ENCODE assay signal across 8 mouse cellular contexts in the genomic region with DNA sequence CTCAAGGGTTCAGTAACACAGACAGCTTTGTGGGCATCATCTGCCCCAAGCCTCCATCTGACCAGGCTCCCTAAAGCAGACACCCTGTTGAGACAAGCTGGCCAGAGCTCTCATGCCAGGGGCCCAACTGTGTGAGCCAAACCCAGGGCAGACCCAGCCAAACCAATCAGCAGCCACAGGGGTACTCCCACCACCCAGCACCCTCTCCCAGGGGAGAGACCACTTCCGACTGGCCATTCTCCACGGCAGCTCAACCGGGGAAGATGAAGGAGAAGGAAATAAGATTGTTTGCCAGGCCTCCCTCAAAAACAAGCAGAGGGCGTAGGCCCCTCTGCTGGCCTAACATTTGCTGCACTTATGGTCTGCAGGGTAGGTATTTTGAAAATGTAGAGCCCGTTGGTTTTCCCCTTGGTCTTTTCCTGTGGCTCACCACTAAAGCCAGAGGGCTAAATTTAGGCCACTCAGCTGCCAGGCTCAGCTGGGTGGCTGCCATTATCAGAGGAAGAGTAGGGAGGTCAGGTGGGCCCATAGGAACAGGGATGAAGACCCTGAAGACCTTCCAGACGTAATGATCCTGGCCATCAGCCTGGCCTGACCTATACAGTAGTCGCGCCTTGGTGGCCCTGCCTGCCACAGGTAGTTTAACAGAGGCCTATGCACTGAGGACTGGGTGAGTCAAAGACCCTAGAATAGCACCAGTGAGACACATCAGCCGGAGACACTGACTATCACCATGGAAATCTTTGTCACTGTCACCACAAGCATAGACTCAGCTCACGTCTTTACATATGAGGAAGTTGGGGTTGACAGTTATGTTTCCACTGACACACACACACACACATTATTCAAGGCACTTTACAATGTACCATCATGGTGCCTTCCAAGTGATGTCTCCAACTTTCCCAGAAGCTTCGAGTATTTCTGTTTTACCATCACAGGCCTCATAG.
DNase-seq lines count a peak whose midpoint lies in the region; ATAC-seq and TF ChIP-seq lines count a peak whose summit lies in the region.
"Had no signal": no experiment of that assay in that cellular context is flagged by ENCODE, and none has a peak within 500 bp of the region (broad histone marks: within the 10 kb centered on the region; RNA-seq: fewer than 3 reads in every experiment).

No protein-coding gene starts in this region.

- H3K9me3 ChIP-seq in CH12.LX (replicated peaks; ENCODE audit: low read length) = no peaks in the 10 kb centered on the region
- H3K9me3 ChIP-seq in midbrain, embryonic 14.5 days (ENCODE audit: control insufficient read depth, low read length) = no peaks in the 10 kb centered on the region
- H3K9me3 ChIP-seq: embryonic facial prominence, embryonic 13.5 days had no signal

- DNase-seq in left cerebral cortex, postnatal 4 days = peak; percentile 62
- DNase-seq in left cerebral cortex, postnatal 14 days (ENCODE audit: low spot score in 2 of 2) = no peak
- peak; percentile 96 for DNase-seq in CH12.LX (ENCODE audit: extremely low read depth)
- peak; percentile 68 to 69 for DNase-seq in cerebellum, adult 18-20 months
- no peak for DNase-seq in midbrain, embryonic 14.5 days
- DNase-seq in gastrocnemius, adult 8-10 months (ENCODE audit: low spot score in 2 of 2) = no peak
- no peak for DNase-seq in adrenal gland, postnatal 10 days

- ATAC-seq in midbrain, embryonic 14.5 days (ENCODE audit: low FRiP score, low TSS enrichment) = no peak

- no peaks in the 10 kb centered on the region for H3K79me2 ChIP-seq in CH12.LX (replicated peaks; ENCODE audit: control insufficient read depth, extremely low read depth, insufficient read depth, poor library complexity, severe bottlenecking)

- TF ChIP-seq POLR2A in CH12.LX (IDR thresholded peaks at IDR 0.05; ENCODE audit: low read depth, low read length) = 0 out of 2 replicates have a peak, but pooled peaks have one; percentile 32

- 0 out of 2 replicates have a peak overlapping the region, but pooled peaks have one; percentile 9 for H3K9ac ChIP-seq in CH12.LX (ENCODE audit: insufficient read depth, low read depth)
- H3K9ac ChIP-seq in midbrain, embryonic 14.5 days (replicated peaks; ENCODE audit: low read length) = no peak overlapping the region
- H3K9ac ChIP-seq: embryonic facial prominence, embryonic 13.5 days had no signal

- dilution Hi-C loops in CH12.LX (cut with MboI; ENCODE audit: extremely low pct_ligation_motif_present, extremely low pct_unique_long_range_greater_than_20kb, low sequenced_read_pairs) = no loop called here

- TF ChIP-seq CTCF in CH12.LX (conservative IDR thresholded peaks at IDR 0.05 in 1 of 2, IDR thresholded peaks at IDR 0.05 in 1 of 2; ENCODE audit: low read depth in 2 of 2, low read length in 2 of 2) = peak in 1 of 2 experiments; percentile 60; a peak in 2 of 4 replicates

- WGBS in midbrain, embryonic 14.5 days = 78% methylated on average over 11 of the region's 11 CpGs

- H3K4me3 ChIP-seq in CH12.LX (replicated peaks in 1 of 3; ENCODE audit: low read depth in 2 of 3, low read length in 2 of 3, poor library complexity in 1 of 3) = no peak overlapping the region
- H3K4me3 ChIP-seq in midbrain, embryonic 14.5 days (replicated peaks; ENCODE audit: low read depth, low read length) = no peak overlapping the region
- H3K4me3 ChIP-seq: embryonic facial prominence, embryonic 13.5 days had no signal

- intact Hi-C loops in left cerebral cortex, postnatal 4 days (cut with DNase I) = no loop called here
- intact Hi-C loops in left cerebral cortex, postnatal 14 days (cut with DNase I) = no loop called here

- TF ChIP-seq EP300 in CH12.LX (IDR thresholded peaks at IDR 0.05; ENCODE audit: low read length) = peak; percentile 90

- peak overlapping the region; percentile 98 for H3K27ac ChIP-seq in CH12.LX (ENCODE audit: insufficient read depth, low read depth)
- 0 out of 2 replicates have a peak overlapping the region, but pooled peaks have one; percentile 10 for H3K27ac ChIP-seq in midbrain, embryonic 14.5 days (replicated peaks; ENCODE audit: low read depth, low read length)
- H3K27ac ChIP-seq: embryonic facial prominence, embryonic 13.5 days had no signal

- H3K27me3 ChIP-seq in CH12.LX (replicated peaks) = no peaks in the 10 kb centered on the region
- H3K27me3 ChIP-seq in midbrain, embryonic 14.5 days (ENCODE audit: control insufficient read depth, insufficient read depth, low read length) = no peaks in the 10 kb centered on the region
- H3K27me3 ChIP-seq: embryonic facial prominence, embryonic 13.5 days had no signal

- in situ Hi-C loops in CH12.LX (cut with MboI; ENCODE audit: low pct_ligation_motif_present, low pct_unique_long_range_greater_than_20kb, low sequenced_read_pairs) = no loop called here

- H3K4me1 ChIP-seq in CH12.LX (ENCODE audit: control insufficient read depth in 1 of 2, insufficient read depth in 2 of 2) = peaks cover 36 to 79% of the 10 kb centered on the region in 2 experiments
- H3K4me1 ChIP-seq in midbrain, embryonic 14.5 days (ENCODE audit: control insufficient read depth, insufficient read depth, low read length) = peaks cover 43% of the 10 kb centered on the region

- TF ChIP-seq RAD21 in CH12.LX (IDR thresholded peaks at IDR 0.05; ENCODE audit: low read depth, low read length) = peak; percentile 64

- no peaks in the 10 kb centered on the region for H3K36me3 ChIP-seq in CH12.LX (replicated peaks in 1 of 2; ENCODE audit: control insufficient read depth in 1 of 2, insufficient read depth in 1 of 2, low read length in 1 of 2)
- no peaks in the 10 kb centered on the region for H3K36me3 ChIP-seq in midbrain, embryonic 14.5 days (ENCODE audit: control insufficient read depth, insufficient read depth, low read length)
- H3K36me3 ChIP-seq: embryonic facial prominence, embryonic 13.5 days had no signal

- H3K4me2 ChIP-seq in CH12.LX (ENCODE audit: insufficient read depth, low read depth, poor library complexity, severe bottlenecking) = peak overlapping the region; percentile 58
- H3K4me2 ChIP-seq in midbrain, embryonic 14.5 days (ENCODE audit: low read length) = no peak overlapping the region
- H3K4me2 ChIP-seq: embryonic facial prominence, embryonic 13.5 days had no signal

TF ChIP-seq in CH12.LX, 34 proteins besides CTCF, POLR2A, EP300 and RAD21:
- 0 out of 2 replicates have a peak, but pooled peaks have one; percentile 42 for TF ChIP-seq KAT2A (IDR thresholded peaks at IDR 0.05; ENCODE audit: insufficient replicate concordance, low read length)
- TF ChIP-seq SIN3A (IDR thresholded peaks at IDR 0.05; ENCODE audit: low read length) = peak; percentile 50; the same call in 1 of the 2 replicates
- 0 out of 2 replicates have a peak, but pooled peaks have one; percentile 18 for TF ChIP-seq RCOR1 (conservative IDR thresholded peaks at IDR 0.05; ENCODE audit: low read depth, low read length)
- TF ChIP-seq TCF12 (IDR thresholded peaks at IDR 0.05; ENCODE audit: low read depth, low read length) = peak; percentile 80
- TF ChIP-seq UBTF (IDR thresholded peaks at IDR 0.05; ENCODE audit: low read depth, low read length) = peak; percentile 75; the same call in 1 of the 2 replicates
- peak; percentile 21 for TF ChIP-seq JUN (IDR thresholded peaks at IDR 0.05; ENCODE audit: insufficient read depth, low read depth, low read length)
- no peak for TF ChIP-seq CHD1 (IDR thresholded peaks at IDR 0.05; ENCODE audit: low read depth, low read length)
- no peak for TF ChIP-seq USF2 (conservative IDR thresholded peaks at IDR 0.05; ENCODE audit: low read depth, low read length)
- TF ChIP-seq ETS1 (conservative IDR thresholded peaks at IDR 0.05; ENCODE audit: low read depth, low read length) = peak; percentile 86
- peak; percentile 28; the same call in 1 of the 2 replicates for TF ChIP-seq NRF1 (IDR thresholded peaks at IDR 0.05; ENCODE audit: low read depth, low read length)
- TF ChIP-seq GABPA (IDR thresholded peaks at IDR 0.05; ENCODE audit: insufficient replicate concordance, low read depth, low read length) = no peak
- TF ChIP-seq MXI1 (IDR thresholded peaks at IDR 0.05; ENCODE audit: low read depth, low read length) = no peak
- 0 out of 2 replicates have a peak, but pooled peaks have one; percentile 19 for TF ChIP-seq MAX (IDR thresholded peaks at IDR 0.05; ENCODE audit: low read length)
- TF ChIP-seq ZC3H11A (IDR thresholded peaks at IDR 0.05; ENCODE audit: low read depth, low read length) = peak; percentile 5; the same call in 1 of the 2 replicates
- TF ChIP-seq POLR2AphosphoS2 (IDR thresholded peaks at IDR 0.05; ENCODE audit: low read depth, low read length) = no peak
- TF ChIP-seq MAFK (IDR thresholded peaks at IDR 0.05; ENCODE audit: insufficient replicate concordance, low read length) = peak; percentile 67
- TF ChIP-seq SMC3 (IDR thresholded peaks at IDR 0.05; ENCODE audit: low read depth, low read length) = peak; percentile 64
- peak; percentile 73 for TF ChIP-seq ELF1 (IDR thresholded peaks at IDR 0.05; ENCODE audit: low read depth, low read length)
- TF ChIP-seq PAX5 (IDR thresholded peaks at IDR 0.05; ENCODE audit: low read length) = no peak
- peak; percentile 69 for TF ChIP-seq CHD2 (IDR thresholded peaks at IDR 0.05; ENCODE audit: low read length)
- TF ChIP-seq HCFC1 (IDR thresholded peaks at IDR 0.05; ENCODE audit: low read depth, low read length) = no peak; the same call in none of the 2 replicates
- TF ChIP-seq BHLHE40 (IDR thresholded peaks at IDR 0.05; ENCODE audit: low read depth, low read length) = peak; percentile 71; the same call in 1 of the 2 replicates
- TF ChIP-seq IRF4 (IDR thresholded peaks at IDR 0.05; ENCODE audit: low read depth, low read length) = peak; percentile 73
- TF ChIP-seq ZMIZ1 (IDR thresholded peaks at IDR 0.05; ENCODE audit: low read depth, low read length) = no peak
- TF ChIP-seq USF1 (IDR thresholded peaks at IDR 0.05; ENCODE audit: low read depth, low read length) = no peak
- 0 out of 2 replicates have a peak, but pooled peaks have one; percentile 6 for TF ChIP-seq MYC (IDR thresholded peaks at IDR 0.05; ENCODE audit: low read depth, low read length)
- TF ChIP-seq MEF2A (IDR thresholded peaks at IDR 0.05; ENCODE audit: borderline replicate concordance, low read depth, low read length) = peak; percentile 97
- TF ChIP-seq TBP (conservative IDR thresholded peaks at IDR 0.05; ENCODE audit: low read depth, low read length) = peak; percentile 58; the same call in 1 of the 2 replicates
- peak; percentile 43; the same call in 1 of the 2 replicates for TF ChIP-seq NELFE (IDR thresholded peaks at IDR 0.05; ENCODE audit: low read depth, low read length)
- TF ChIP-seq E2F4 (IDR thresholded peaks at IDR 0.05; ENCODE audit: insufficient replicate concordance, low read depth, low read length) = no peak

Comparison
In these comparisons a context has a peak if more than half of its experiments do, and no peak if none do; other contexts are left out.
1. DNase-seq: peak in left cerebral cortex, postnatal 4 days (single experiment), CH12.LX (single experiment) and cerebellum, adult 18-20 months (2 of 2); none in left cerebral cortex, postnatal 14 days (0 of 2), midbrain, embryonic 14.5 days (single experiment), gastrocnemius, adult 8-10 months (0 of 2) and adrenal gland, postnatal 10 days (single experiment).